Mouse (Mus musculus): ENCODE results near the gene Gpr137b. TPM values are rescaled to one million over a fixed set of nuclear protein-coding genes. Genes with fewer than 3 reads are reported as not detected.
A peak's percentile ranks its signal among the peaks of the same experiment; 100 is the strongest.
"Not testable (repeated sequence)": the region's sequence is repeated elsewhere in the genome, so short reads cannot be mapped to it uniquely, and the experiment has no call there.

Gene Gpr137b
- polyA plus RNA-seq, 1 experiment from 2014 or later: 27.5 TPM

GRCm38 (mm10) chr13:13414206-13414605 lies 20.4 kb upstream of the Gpr137b start:
- no peak for DNase-seq
- Histone ChIP-seq H3K9ac (replicated peaks; ENCODE audit: low read length) (no peak overlapping the region), H3K27ac (replicated peaks; ENCODE audit: low read depth, low read length) (no peak overlapping the region), H3K36me3 (ENCODE audit: control insufficient read depth, insufficient read depth, low read length) (no peaks in the 10 kb centered on the region), H3K4me2 (ENCODE audit: low read length) (no peak overlapping the region), H3K9me3 (ENCODE audit: control insufficient read depth, low read length) (no peaks in the 10 kb centered on the region), H3K27me3 (ENCODE audit: control insufficient read depth, insufficient read depth, low read length) (no peaks in the 10 kb centered on the region), H3K4me3 (replicated peaks; ENCODE audit: low read depth, low read length) (no peak overlapping the region), H3K4me1 (ENCODE audit: control insufficient read depth, insufficient read depth, low read length) (no peaks in the 10 kb centered on the region)
- no peak for ATAC-seq (ENCODE audit: low FRiP score, low TSS enrichment)
- 69% methylated on average over 3 of the region's 3 CpGs for WGBS

- H3K4me2 ChIP-seq (ENCODE audit: low read length); H3K27me3 ChIP-seq (ENCODE audit: control insufficient read depth, insufficient read depth, low read length); DNase-seq; H3K27ac ChIP-seq (replicated peaks; ENCODE audit: low read depth, low read length); H3K4me1 ChIP-seq (ENCODE audit: control insufficient read depth, insufficient read depth, low read length); ATAC-seq (ENCODE audit: low FRiP score, low TSS enrichment); H3K4me3 ChIP-seq (replicated peaks; ENCODE audit: low read depth, low read length); H3K9me3 ChIP-seq (ENCODE audit: control insufficient read depth, low read length); H3K9ac ChIP-seq (replicated peaks; ENCODE audit: low read length); H3K36me3 ChIP-seq (ENCODE audit: control insufficient read depth, insufficient read depth, low read length): not testable (repeated sequence)
- WGBS: no CpG with 5 or more reads among the region's 6 CpGs
Measured at GRCm38 (mm10) chr13:13405511-13405910, 11.7 kb upstream of the Gpr137b start.

GRCm38 (mm10) chr13:13404517-13405155 lies 10.8 kb upstream of the Gpr137b start:
- H3K9ac ChIP-seq (replicated peaks; ENCODE audit: low read length); ATAC-seq (ENCODE audit: low FRiP score, low TSS enrichment): not testable (repeated sequence)
- WGBS: 84% methylated on average over 6 of the region's 6 CpGs

GRCm38 (mm10) chr13:13403839-13404238 lies 10.0 kb upstream of the Gpr137b start:
- not testable (repeated sequence) for H3K27ac ChIP-seq (replicated peaks; ENCODE audit: low read depth, low read length); H3K4me2 ChIP-seq (ENCODE audit: low read length); H3K9me3 ChIP-seq (ENCODE audit: control insufficient read depth, low read length); ATAC-seq (ENCODE audit: low FRiP score, low TSS enrichment); H3K9ac ChIP-seq (replicated peaks; ENCODE audit: low read length); H3K27me3 ChIP-seq (ENCODE audit: control insufficient read depth, insufficient read depth, low read length); DNase-seq; H3K4me3 ChIP-seq (replicated peaks; ENCODE audit: low read depth, low read length); H3K4me1 ChIP-seq (ENCODE audit: control insufficient read depth, insufficient read depth, low read length); H3K36me3 ChIP-seq (ENCODE audit: control insufficient read depth, insufficient read depth, low read length)
- WGBS: 82% methylated on average over 4 of the region's 6 CpGs

More at GRCm38 (mm10) chr13:13404517-13405155, 10.8 kb upstream of the Gpr137b start:
- not testable (repeated sequence) for H3K9me3 ChIP-seq (ENCODE audit: control insufficient read depth, low read length); DNase-seq; H3K27me3 ChIP-seq (ENCODE audit: control insufficient read depth, insufficient read depth, low read length); H3K4me2 ChIP-seq (ENCODE audit: low read length); H3K27ac ChIP-seq (replicated peaks; ENCODE audit: low read depth, low read length); H3K36me3 ChIP-seq (ENCODE audit: control insufficient read depth, insufficient read depth, low read length); H3K4me1 ChIP-seq (ENCODE audit: control insufficient read depth, insufficient read depth, low read length); H3K4me3 ChIP-seq (replicated peaks; ENCODE audit: low read depth, low read length)

- H3K4me1 ChIP-seq (ENCODE audit: control insufficient read depth, insufficient read depth, low read length); H3K36me3 ChIP-seq (ENCODE audit: control insufficient read depth, insufficient read depth, low read length); H3K27ac ChIP-seq (replicated peaks; ENCODE audit: low read depth, low read length); H3K4me2 ChIP-seq (ENCODE audit: low read length); H3K9me3 ChIP-seq (ENCODE audit: control insufficient read depth, low read length); DNase-seq; H3K27me3 ChIP-seq (ENCODE audit: control insufficient read depth, insufficient read depth, low read length); ATAC-seq (ENCODE audit: low FRiP score, low TSS enrichment); H3K4me3 ChIP-seq (replicated peaks; ENCODE audit: low read depth, low read length); H3K9ac ChIP-seq (replicated peaks; ENCODE audit: low read length): not testable (repeated sequence)
- WGBS: 79% methylated on average over 2 of the region's 3 CpGs
Measured at GRCm38 (mm10) chr13:13403366-13403765, 9.6 kb upstream of the Gpr137b start.

GRCm38 (mm10) chr13:13402818-13403217 lies 9.0 kb upstream of the Gpr137b start:
- H3K4me1 ChIP-seq (ENCODE audit: control insufficient read depth, insufficient read depth, low read length); H3K27ac ChIP-seq (replicated peaks; ENCODE audit: low read depth, low read length); H3K4me3 ChIP-seq (replicated peaks; ENCODE audit: low read depth, low read length); H3K27me3 ChIP-seq (ENCODE audit: control insufficient read depth, insufficient read depth, low read length); H3K36me3 ChIP-seq (ENCODE audit: control insufficient read depth, insufficient read depth, low read length); DNase-seq; ATAC-seq (ENCODE audit: low FRiP score, low TSS enrichment); H3K9me3 ChIP-seq (ENCODE audit: control insufficient read depth, low read length); H3K4me2 ChIP-seq (ENCODE audit: low read length); H3K9ac ChIP-seq (replicated peaks; ENCODE audit: low read length): not testable (repeated sequence)
- WGBS: 71% methylated on average over 5 of the region's 5 CpGs

GRCm38 (mm10) chr13:13400851-13401250 lies 7.0 kb upstream of the Gpr137b start:
- not testable (repeated sequence) for H3K4me3 ChIP-seq (replicated peaks; ENCODE audit: low read depth, low read length); H3K9me3 ChIP-seq (ENCODE audit: control insufficient read depth, low read length); H3K27me3 ChIP-seq (ENCODE audit: control insufficient read depth, insufficient read depth, low read length); H3K27ac ChIP-seq (replicated peaks; ENCODE audit: low read depth, low read length); DNase-seq; H3K9ac ChIP-seq (replicated peaks; ENCODE audit: low read length); H3K36me3 ChIP-seq (ENCODE audit: control insufficient read depth, insufficient read depth, low read length); ATAC-seq (ENCODE audit: low FRiP score, low TSS enrichment); H3K4me1 ChIP-seq (ENCODE audit: control insufficient read depth, insufficient read depth, low read length); H3K4me2 ChIP-seq (ENCODE audit: low read length)
- WGBS: 75% methylated on average over 3 of the region's 3 CpGs

- under 1% methylated on average over 13 of the region's 15 CpGs for WGBS
- ATAC-seq (ENCODE audit: low FRiP score, low TSS enrichment): peak; percentile 73; the same call in 1 of the 2 replicates
- not testable (repeated sequence) for H3K9ac ChIP-seq (replicated peaks; ENCODE audit: low read length); H3K36me3 ChIP-seq (ENCODE audit: control insufficient read depth, insufficient read depth, low read length); H3K9me3 ChIP-seq (ENCODE audit: control insufficient read depth, low read length); H3K27me3 ChIP-seq (ENCODE audit: control insufficient read depth, insufficient read depth, low read length); H3K4me1 ChIP-seq (ENCODE audit: control insufficient read depth, insufficient read depth, low read length); H3K27ac ChIP-seq (replicated peaks; ENCODE audit: low read depth, low read length)
- DNase-seq: peak; percentile 83
- H3K4me2 ChIP-seq (ENCODE audit: low read length): peak overlapping the region; percentile 49
- peak overlapping the region; percentile 32 for H3K4me3 ChIP-seq (replicated peaks; ENCODE audit: low read depth, low read length)
Measured at GRCm38 (mm10) chr13:13394096-13394395, 232 bp upstream of the Gpr137b start.

GRCm38 (mm10) chr13:13378168-13378859 lies 15.5 kb downstream of the Gpr137b start:
- not testable (repeated sequence) for H3K36me3 ChIP-seq (ENCODE audit: control insufficient read depth, insufficient read depth, low read length); ATAC-seq (ENCODE audit: low FRiP score, low TSS enrichment); H3K9me3 ChIP-seq (ENCODE audit: control insufficient read depth, low read length); H3K4me3 ChIP-seq (replicated peaks; ENCODE audit: low read depth, low read length); H3K27ac ChIP-seq (replicated peaks; ENCODE audit: low read depth, low read length); H3K27me3 ChIP-seq (ENCODE audit: control insufficient read depth, insufficient read depth, low read length); H3K4me2 ChIP-seq (ENCODE audit: low read length); H3K9ac ChIP-seq (replicated peaks; ENCODE audit: low read length); DNase-seq; H3K4me1 ChIP-seq (ENCODE audit: control insufficient read depth, insufficient read depth, low read length)
- 100% methylated on average over 1 of the region's 7 CpGs for WGBS

Data from midbrain, embryonic 14.5 days (tissue).